Mouse (Mus musculus): ENCODE measurements around the gene Mageb5.
"Not testable (repeated sequence)": the region's sequence is repeated elsewhere in the genome, so short reads cannot be mapped to it uniquely, and the experiment has no call there.

The Mageb5 gene

GRCm38 (mm10) chrX:91782918-91783317, at the start of gene Mageb5:
TSS of gene Mageb5 (minus strand) at chrX:91783018.
- not testable (repeated sequence) for DNase-seq (ENCODE audit: low spot score in 2 of 2)

- DNase-seq (ENCODE audit: low spot score in 2 of 2) = not testable (repeated sequence)
Measured at GRCm38 (mm10) chrX:91759591-91760226, 23.1 kb downstream of the Mageb5 start.

Measured in right cerebral cortex, postnatal 36 days (tissue).